Mouse (Mus musculus) urinary bladder, postnatal 36 days (tissue): ENCODE measurements at regions not wholly inside any gene's neighbourhood (a gene's known extent, or its start where the extent isn't known, plus 50 kb on each side); places are given as distances from the start of the nearest gene placed in this dataset.

Experiments used
- DNase-seq, 2 experiments: peaks; one replicate each; pipeline ENCODE4 v3.0.0; 2022; ENCODE audit warnings: low spot score in 2 of 2, mixed read lengths in 1 of 2

DNA sequence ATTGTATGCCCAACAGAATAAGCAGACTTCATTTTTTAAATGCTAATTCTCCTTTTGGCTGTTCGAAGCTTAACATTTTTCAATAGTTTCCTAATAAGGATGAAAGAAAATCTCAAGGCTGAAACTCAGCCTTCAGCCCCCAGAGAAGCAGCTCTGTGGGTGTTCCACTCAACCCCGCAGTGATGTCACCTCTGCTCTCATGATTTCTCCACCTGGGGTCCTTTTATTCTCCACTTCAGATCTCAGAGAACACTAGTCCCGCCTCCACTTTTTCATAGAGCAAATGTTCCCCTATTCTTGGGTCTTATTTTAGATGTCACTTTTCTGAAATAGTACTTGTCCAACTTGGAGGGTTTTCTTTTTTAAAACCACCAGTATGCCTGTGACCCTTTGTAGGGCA, 567.3 kb downstream of the Cntn3 start:
- no peak for DNase-seq

GRCm38 (mm10) chr6:101998181-101998580, 574.7 kb downstream of the Cntn3 start:
- no peak for DNase-seq

DNA sequence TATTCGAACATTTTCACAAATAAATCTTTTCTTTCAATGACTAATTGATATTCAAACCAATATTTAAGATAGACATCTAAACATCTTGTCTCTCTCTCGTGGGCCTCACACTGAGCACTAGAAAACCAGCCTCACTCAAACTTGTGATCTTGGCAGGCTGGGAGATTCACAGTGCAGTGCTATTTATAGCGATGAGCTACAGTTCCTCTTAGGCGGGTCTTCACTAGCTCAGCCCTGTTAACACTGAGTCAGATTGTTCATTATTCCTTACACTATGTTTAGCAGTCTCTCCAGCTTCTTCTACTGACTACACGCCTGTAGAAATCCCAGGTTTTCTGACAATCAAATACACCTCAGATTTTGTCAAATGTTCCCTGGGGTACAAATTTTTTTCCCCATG, 575.3 kb downstream of the Cntn3 start:
- no peak for DNase-seq

DNA sequence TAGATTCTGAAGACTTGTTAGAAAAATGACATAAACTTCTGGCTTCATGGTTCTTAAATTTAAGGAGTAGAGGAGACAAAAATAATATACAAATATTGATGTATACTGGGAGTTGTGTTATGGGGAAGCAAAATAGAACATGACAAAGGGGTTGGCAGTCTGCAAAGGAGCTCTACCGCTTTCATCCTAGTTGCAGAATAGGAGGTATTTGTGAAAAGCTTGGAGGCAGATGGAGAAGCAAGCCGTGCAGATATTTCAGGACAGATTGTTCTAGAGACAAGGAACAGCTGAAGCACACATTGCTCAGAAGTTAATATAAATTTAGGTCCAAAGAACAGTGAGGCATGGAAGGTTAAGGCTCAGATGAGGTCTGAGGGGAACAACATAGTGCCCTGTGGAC, 580.1 kb downstream of the Cntn3 start:
- no peak for DNase-seq

DNA sequence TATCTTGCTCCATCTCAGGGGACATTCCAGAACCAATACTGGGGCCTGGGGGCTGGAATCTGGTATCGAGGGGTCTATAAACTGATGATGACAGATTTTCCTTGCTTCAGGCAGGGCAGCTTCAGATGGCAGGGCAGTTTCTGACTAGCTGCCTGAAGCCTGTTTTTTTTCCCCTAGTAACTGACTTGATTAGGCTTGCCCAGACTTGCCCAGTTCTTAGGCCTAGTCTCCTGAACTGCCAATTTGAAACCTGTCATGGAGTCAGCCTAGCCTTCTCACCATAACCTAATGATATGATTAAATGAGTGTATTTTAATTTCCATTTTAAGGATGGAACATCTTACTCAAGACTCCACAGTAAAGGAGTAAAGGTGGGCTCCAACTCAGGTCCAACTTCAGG, 591.2 kb downstream of the Cntn3 start:
- DNase-seq: no peak

DNA sequence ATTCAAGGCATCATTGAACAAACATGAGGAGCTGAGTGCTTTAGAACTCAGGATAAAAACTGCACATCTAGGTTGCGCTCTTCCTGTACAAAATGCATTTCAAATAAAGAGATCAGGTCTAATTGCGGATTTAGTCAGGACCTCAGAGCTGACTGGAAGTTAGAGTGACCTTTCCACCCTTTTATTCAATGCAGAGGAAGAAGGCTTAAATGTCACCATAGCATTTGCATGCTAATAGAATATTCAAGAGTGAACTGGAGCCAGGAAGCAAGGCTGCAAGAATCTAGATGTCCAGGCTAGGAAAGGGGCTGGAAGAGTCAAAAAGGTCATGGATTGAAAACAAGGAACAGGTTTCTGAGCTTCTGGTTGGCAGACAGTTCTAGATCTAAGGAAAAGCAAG, 593.7 kb downstream of the Cntn3 start:
- no peak for DNase-seq

DNA sequence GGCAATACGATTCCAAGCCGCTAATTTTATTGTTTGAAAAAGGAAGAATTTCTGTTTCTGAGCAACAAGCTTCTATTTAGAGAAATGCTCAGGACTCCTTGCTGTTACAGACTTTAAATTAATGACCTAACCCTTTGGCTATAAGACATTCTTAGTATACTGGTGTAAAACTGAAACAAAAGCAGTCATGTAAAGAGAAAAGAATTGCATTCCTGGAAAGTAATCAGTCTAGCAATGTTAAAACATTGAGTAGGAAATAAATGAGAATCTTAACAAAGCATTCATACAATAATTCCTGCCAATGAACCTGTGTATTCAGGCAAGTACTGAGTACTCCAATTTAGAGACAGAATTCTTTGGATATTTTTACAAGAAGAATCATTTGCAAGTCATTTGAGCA, 587.2 kb upstream of the Pdzrn3 start:
- DNase-seq: no peak

DNA sequence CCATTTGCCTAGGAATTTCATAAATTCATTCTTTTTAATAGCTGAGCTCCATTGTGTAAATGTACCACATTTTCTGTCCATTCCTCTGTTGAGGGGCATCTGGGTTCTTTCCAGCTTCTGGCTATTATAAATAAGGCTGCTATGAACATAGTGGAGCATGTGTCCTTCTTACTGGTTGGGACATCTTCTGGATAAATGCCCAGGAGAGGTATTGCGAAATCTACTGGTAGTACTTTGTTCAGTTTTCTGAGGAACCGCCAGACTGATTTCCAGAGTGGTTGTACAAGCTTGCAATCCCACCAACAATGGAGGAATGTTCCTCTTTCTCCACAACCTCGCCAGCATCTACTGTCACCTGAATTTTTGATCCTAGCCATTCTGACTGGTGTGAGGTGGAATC, 583.8 kb upstream of the Pdzrn3 start:
- peak in 1 of 2 experiments; percentile 9 for DNase-seq

GRCm38 (mm10) chr6:101949681-101950080, 572.0 kb upstream of the Pdzrn3 start:
- no peak for DNase-seq

GRCm38 (mm10) chr6:101948950-101949349, 571.3 kb upstream of the Pdzrn3 start:
- no peak for DNase-seq

DNA sequence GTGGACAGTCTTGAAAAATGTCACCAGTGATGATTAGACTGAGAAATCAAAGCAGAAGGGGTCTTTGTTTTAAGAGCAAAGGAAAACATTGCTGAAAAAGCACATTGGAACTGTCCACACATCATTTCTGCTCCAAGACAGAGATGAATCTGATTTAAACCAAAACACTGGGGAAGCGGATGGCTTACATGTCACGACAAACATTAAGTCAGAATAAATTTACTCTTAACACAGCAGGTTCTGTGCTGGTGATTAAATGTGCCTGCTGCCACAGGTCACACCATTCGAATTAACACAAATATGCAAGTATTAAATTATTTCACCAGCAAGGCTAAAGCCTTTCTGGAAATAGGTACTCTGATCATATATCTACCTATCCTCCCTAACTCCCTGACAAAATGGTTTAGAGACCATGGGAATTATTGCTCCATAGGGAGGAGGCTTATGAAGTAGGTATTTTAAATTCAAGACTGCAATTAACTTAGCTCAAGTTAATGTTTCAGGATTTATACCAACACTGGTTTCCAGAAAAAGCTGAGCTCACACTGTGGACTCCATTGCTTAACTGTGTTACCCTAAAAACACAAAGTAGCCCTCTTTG, 562.7 kb upstream of the Pdzrn3 start:
- DNase-seq: no peak

- no peak for DNase-seq
These were observed 560.8 kb upstream of the Pdzrn3 start for GRCm38 (mm10) chr6:101938393-101938985.

DNA sequence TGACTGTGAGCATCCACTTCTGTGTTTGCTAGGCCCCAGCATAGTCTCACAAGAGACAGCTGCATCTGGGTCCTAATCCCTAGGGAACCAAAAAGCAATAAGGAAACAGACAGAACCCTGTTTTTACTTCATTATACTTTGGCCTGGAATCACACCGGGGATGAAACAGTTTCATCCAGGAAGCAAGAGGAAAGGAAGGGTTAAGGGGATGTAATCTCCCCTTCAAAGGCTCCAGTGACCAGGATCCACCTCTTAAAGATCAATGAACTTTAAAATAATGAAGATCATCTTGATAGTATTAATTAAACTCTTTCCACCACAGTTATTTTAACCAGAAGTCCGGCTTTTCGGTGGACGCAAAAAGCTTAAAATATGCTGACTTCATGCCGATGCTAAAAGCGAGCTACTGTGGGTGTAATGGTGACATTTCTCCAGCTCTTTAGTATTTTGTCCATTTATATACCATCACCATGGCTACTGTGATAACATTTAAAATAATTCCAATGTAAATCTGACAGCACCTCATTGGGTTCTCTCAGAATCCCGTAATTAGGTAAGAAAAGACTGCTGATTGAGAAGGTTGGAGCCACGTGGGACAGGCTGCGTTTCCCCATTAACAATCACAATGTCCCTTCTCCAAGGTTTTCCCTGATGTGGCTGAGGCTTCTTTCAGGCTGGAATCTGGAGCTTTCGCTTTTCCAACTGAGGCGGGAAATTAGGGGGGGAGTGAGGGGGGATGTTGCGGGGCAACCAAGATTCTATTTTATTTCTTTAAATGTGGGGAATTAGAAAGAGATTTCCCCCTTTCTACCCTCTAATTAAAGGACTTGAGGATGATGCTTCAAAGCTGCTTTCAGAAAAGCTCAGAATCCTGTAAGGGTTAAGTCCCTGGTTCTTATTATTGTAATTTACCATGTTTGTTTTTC, 560.0 kb upstream of the Pdzrn3 start:
- DNase-seq: no peak

- DNase-seq: no peak
These were observed 554.1 kb upstream of the Pdzrn3 start for GRCm38 (mm10) chr6:101931768-101932167.

- DNase-seq: no peak
These were observed 544.0 kb upstream of the Pdzrn3 start for GRCm38 (mm10) chr6:101921686-101922085.

DNA sequence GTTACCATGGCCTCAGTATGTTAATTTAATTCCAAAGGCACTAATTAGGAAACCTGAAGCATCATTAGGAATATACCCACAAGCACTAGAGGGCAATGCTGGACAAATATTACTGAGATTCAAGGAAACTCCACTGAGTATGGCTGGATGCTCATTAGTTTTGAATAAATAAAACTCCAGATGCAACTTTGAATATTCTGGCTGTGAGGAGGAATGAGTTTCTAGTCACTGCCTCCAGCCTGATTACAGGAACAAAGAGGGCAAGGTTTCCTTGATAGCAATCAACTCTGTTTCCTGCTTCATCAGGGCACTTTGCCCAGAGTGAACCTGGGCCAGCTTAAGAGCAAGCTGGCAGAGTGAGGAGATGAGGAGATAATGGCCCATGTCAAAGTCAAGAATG, 543.5 kb upstream of the Pdzrn3 start:
- DNase-seq: peak; percentile 13 to 17

- DNase-seq: no peak
These were observed 541.2 kb upstream of the Pdzrn3 start for GRCm38 (mm10) chr6:101918914-101919313.

DNA sequence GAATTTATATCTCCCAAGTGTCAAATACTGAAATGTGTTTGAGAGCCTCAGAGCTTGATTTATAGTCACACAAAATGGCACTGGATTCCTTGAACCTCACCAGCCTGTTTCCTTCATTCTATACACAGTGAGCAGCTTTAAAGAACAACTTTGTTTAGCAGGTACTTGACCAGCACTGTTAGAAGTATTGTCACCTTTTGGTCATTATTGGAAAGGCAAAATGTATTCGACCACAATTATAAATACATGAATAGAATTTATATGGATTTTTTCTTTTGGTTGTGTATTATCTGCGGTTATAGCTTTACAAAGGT, 527.3 kb upstream of the Pdzrn3 start:
- DNase-seq: no peak

DNA sequence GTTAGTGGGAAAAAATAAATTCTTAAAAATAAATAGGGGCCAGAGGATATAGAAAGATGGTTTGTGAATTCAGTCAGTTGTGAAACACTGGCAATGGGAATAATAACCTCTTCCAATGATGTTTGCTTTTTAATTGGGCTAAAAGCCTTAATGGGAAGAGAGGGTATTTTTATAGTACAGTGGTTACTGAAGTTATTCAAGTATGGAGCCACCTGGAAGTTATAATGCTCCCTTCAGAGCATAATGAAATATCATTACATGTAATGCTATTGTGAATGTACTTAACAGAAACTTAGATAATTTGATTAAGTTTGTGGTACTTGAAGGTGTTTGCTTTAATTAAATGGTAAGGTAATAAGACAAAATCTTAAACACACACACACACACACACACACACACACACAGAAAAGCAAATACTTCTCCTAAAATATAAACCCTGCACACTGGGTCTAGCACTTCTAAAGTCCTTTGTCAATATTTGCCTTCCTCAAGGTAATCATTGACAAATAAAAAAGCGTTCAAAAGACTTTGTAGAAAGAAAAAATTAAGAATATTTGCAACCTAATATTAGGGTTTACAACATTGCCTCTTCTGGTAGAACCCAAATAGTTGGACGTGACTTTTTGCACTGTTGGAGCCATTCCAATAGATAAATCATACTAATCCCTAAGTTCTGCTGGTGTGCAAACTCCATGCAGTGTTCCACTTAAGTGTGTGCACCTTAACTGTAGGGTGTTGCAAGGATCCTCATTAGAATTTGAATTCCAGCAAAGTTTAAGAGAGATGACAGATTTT, 526.7 kb upstream of the Pdzrn3 start:
- DNase-seq: no peak

- DNase-seq: no peak
These were observed 524.6 kb upstream of the Pdzrn3 start for GRCm38 (mm10) chr6:101902276-101902675.

GRCm38 (mm10) chr6:101898544-101898943, 520.8 kb upstream of the Pdzrn3 start:
- no peak for DNase-seq

DNA sequence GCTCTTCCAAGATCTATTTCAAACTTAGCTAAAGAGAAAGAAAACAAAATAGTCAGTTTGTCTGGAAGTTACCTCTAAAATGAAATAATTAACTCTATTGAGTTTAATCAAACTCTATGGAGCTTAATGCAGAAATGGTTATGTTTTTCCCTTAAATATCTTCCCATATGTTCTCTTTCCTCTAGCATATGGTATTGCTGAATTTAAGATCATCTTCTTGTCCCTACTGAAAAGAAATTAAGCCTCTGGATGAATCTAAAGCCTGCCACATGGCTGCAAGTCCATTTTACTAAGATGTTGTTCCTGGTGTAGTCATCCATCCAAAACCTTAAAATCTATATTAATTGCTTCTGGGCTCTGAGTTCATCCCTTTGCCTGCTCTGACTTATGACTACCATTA, 513.0 kb upstream of the Pdzrn3 start:
- no peak for DNase-seq
